Mouse (Mus musculus): ENCODE measurements around the gene Kcnmb4. TPM values are rescaled to one million over a fixed set of nuclear protein-coding genes. Genes with fewer than 3 reads are reported as not detected.

Kcnmb4 gene
- polyA plus RNA-seq, 1 experiment = 1.5 TPM

DNA sequence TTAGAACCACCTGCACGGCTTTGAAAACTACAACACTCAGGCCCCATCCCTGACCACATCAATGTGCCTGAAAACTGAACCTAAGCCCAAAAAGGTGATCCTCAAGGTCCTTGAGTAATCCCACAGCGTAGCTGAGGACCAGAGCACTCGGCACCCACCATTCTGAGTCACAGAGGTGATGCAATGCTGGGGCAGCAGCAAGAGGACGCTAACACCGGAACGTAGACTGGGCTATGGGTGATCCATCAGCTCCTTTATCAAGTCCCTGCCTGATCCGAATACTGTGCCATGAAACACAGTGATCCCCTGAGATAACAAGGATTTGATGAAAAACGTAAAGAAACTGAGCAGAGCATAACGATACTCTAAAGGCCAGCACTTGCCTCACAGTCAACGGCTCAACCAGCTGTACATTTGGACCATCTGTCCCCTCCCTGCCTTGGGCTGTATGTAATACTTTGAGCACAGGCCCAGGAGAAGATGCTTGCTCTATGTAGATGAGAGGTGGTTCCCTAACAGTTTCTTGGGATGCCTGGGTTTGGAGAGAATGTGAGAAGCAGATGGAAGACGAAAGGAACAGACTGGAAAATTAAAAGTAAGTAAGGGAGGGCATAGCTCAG lies 3.3 kb downstream of the Kcnmb4 start:
- Histone ChIP-seq H3K4me3 (replicated peaks; ENCODE audit: control insufficient read depth, low read depth, low read length) (no peak overlapping the region), H3K4me1 (ENCODE audit: control insufficient read depth, insufficient read depth, low read length) (no peaks in the 10 kb centered on the region), H3K27ac (ENCODE audit: control insufficient read depth, insufficient read depth, low read depth, low read length, poor library complexity) (no peak overlapping the region)
- 83% methylated on average over 11 of the region's 11 CpGs for WGBS
- TF ChIP-seq CTCF (IDR thresholded peaks at IDR 0.05; ENCODE audit: control insufficient read depth, insufficient read depth, low read length) (no peak), POLR2A (IDR thresholded peaks at IDR 0.05; ENCODE audit: borderline replicate concordance, control insufficient read depth, low read depth, low read length) (no peak)

- TF ChIP-seq POLR2A (IDR thresholded peaks at IDR 0.05; ENCODE audit: borderline replicate concordance, control insufficient read depth, low read depth, low read length) (no peak), CTCF (IDR thresholded peaks at IDR 0.05; ENCODE audit: control insufficient read depth, insufficient read depth, low read length) (no peak)
- 70% methylated on average over 5 of the region's 5 CpGs for WGBS
- no peak overlapping the region for H3K27ac ChIP-seq (ENCODE audit: control insufficient read depth, insufficient read depth, low read depth, low read length, poor library complexity)
- no peaks in the 10 kb centered on the region for H3K4me1 ChIP-seq (ENCODE audit: control insufficient read depth, insufficient read depth, low read length)
- no peak overlapping the region for H3K4me3 ChIP-seq (replicated peaks; ENCODE audit: control insufficient read depth, low read depth, low read length)
Measured at GRCm38 (mm10) chr10:116468094-116468493, 5.6 kb downstream of the Kcnmb4 start.

DNA sequence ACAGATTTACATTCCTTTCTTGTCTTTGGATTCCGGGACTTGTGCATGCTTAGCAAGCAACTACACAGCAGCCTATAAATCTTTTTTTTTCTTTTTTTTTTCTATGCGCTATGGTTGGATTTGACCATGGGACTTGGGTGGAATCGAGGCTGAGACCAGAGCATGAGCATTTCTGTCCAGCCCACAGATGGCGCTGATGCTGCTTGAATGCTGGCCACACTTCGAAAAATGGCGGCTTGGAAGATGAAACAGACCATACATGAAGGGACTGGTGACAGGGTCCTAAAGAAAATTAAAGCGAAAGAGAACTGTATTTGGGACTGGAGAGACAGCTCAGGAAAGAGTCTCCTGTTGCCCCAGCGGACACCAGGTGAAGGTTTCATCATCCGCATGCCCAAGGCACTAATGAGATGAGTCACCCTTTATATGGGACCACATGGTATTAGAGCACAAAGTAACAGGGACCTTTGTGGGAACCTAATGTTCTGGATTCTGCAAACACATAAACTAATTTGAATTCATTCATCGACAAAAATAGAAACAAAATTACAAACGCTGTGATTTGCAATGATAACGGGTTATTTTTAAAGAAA lies 9.8 kb downstream of the Kcnmb4 start:
- peak; percentile 53 for TF ChIP-seq CTCF (IDR thresholded peaks at IDR 0.05; ENCODE audit: control insufficient read depth, insufficient read depth, low read length)
- TF ChIP-seq POLR2A (IDR thresholded peaks at IDR 0.05; ENCODE audit: borderline replicate concordance, control insufficient read depth, low read depth, low read length) = no peak
- Histone ChIP-seq H3K27ac (ENCODE audit: control insufficient read depth, insufficient read depth, low read depth, low read length, poor library complexity) (no peak overlapping the region), H3K4me1 (ENCODE audit: control insufficient read depth, insufficient read depth, low read length) (no peaks in the 10 kb centered on the region), H3K4me3 (replicated peaks; ENCODE audit: control insufficient read depth, low read depth, low read length) (no peak overlapping the region)
- 77% methylated on average over 12 of the region's 12 CpGs for WGBS

GRCm38 (mm10) chr10:116461443-116461842 lies 12.2 kb downstream of the Kcnmb4 start:
- 92% methylated on average over 9 of the region's 9 CpGs for WGBS
- Histone ChIP-seq H3K4me1 (ENCODE audit: control insufficient read depth, insufficient read depth, low read length) (no peaks in the 10 kb centered on the region), H3K27ac (ENCODE audit: control insufficient read depth, insufficient read depth, low read depth, low read length, poor library complexity) (no peak overlapping the region), H3K4me3 (replicated peaks; ENCODE audit: control insufficient read depth, low read depth, low read length) (no peak overlapping the region)
- TF ChIP-seq CTCF (IDR thresholded peaks at IDR 0.05; ENCODE audit: control insufficient read depth, insufficient read depth, low read length) = no peak
- no peak for TF ChIP-seq POLR2A (IDR thresholded peaks at IDR 0.05; ENCODE audit: borderline replicate concordance, control insufficient read depth, low read depth, low read length)

- TF ChIP-seq POLR2A (IDR thresholded peaks at IDR 0.05; ENCODE audit: borderline replicate concordance, control insufficient read depth, low read depth, low read length) (no peak), CTCF (IDR thresholded peaks at IDR 0.05; ENCODE audit: control insufficient read depth, insufficient read depth, low read length) (no peak)
- no peaks in the 10 kb centered on the region for H3K4me1 ChIP-seq (ENCODE audit: control insufficient read depth, insufficient read depth, low read length)
- H3K27ac ChIP-seq (ENCODE audit: control insufficient read depth, insufficient read depth, low read depth, low read length, poor library complexity) = no peak overlapping the region
- 83% methylated on average over 9 of the region's 9 CpGs for WGBS
- no peak overlapping the region for H3K4me3 ChIP-seq (replicated peaks; ENCODE audit: control insufficient read depth, low read depth, low read length)
Measured at GRCm38 (mm10) chr10:116458786-116459185, 14.9 kb downstream of the Kcnmb4 start.

GRCm38 (mm10) chr10:116452771-116453170 lies 20.9 kb downstream of the Kcnmb4 start:
- TF ChIP-seq POLR2A (IDR thresholded peaks at IDR 0.05; ENCODE audit: borderline replicate concordance, control insufficient read depth, low read depth, low read length) = no peak
- no peak for TF ChIP-seq CTCF (IDR thresholded peaks at IDR 0.05; ENCODE audit: control insufficient read depth, insufficient read depth, low read length)
- 86% methylated on average over 7 of the region's 7 CpGs for WGBS
- Histone ChIP-seq H3K4me3 (replicated peaks; ENCODE audit: control insufficient read depth, low read depth, low read length) (no peak overlapping the region), H3K27ac (ENCODE audit: control insufficient read depth, insufficient read depth, low read depth, low read length, poor library complexity) (no peak overlapping the region), H3K4me1 (ENCODE audit: control insufficient read depth, insufficient read depth, low read length) (no peaks in the 10 kb centered on the region)

DNA sequence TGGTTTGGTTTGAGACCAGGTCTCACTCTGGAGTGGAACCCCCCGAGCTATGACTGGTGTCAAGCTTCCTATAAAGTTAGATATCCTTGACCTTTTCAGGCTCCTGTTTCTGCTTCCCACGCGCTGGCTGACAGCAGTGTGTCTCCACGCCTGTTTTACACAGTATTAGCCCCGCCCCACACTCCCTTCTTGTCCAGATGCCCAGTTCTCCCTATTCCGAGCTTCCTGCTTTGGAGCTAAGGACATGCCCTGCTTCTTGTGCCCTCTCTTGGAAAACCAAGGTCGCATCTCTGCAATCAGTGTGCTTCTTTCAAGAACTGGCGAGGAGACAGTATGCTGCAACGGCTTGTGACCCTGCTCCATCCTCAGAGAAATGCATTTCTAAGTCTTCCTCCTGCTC lies 23.1 kb downstream of the Kcnmb4 start:
- no peak overlapping the region for H3K4me3 ChIP-seq (replicated peaks; ENCODE audit: control insufficient read depth, low read depth, low read length)
- 71% methylated on average over 9 of the region's 9 CpGs for WGBS
- H3K4me1 ChIP-seq (ENCODE audit: control insufficient read depth, insufficient read depth, low read length) = no peaks in the 10 kb centered on the region
- no peak overlapping the region for H3K27ac ChIP-seq (ENCODE audit: control insufficient read depth, insufficient read depth, low read depth, low read length, poor library complexity)
- TF ChIP-seq CTCF (IDR thresholded peaks at IDR 0.05; ENCODE audit: control insufficient read depth, insufficient read depth, low read length) (no peak), POLR2A (IDR thresholded peaks at IDR 0.05; ENCODE audit: borderline replicate concordance, control insufficient read depth, low read depth, low read length) (no peak)

- TF ChIP-seq POLR2A (IDR thresholded peaks at IDR 0.05; ENCODE audit: borderline replicate concordance, control insufficient read depth, low read depth, low read length) (no peak), CTCF (IDR thresholded peaks at IDR 0.05; ENCODE audit: control insufficient read depth, insufficient read depth, low read length) (no peak)
- WGBS = 86% methylated on average over 12 of the region's 12 CpGs
- Histone ChIP-seq H3K4me1 (ENCODE audit: control insufficient read depth, insufficient read depth, low read length) (no peaks in the 10 kb centered on the region), H3K4me3 (replicated peaks; ENCODE audit: control insufficient read depth, low read depth, low read length) (no peak overlapping the region), H3K27ac (ENCODE audit: control insufficient read depth, insufficient read depth, low read depth, low read length, poor library complexity) (no peak overlapping the region)
Measured at GRCm38 (mm10) chr10:116448166-116448565, 25.5 kb downstream of the Kcnmb4 start.
